Mouse (Mus musculus) heart, embryonic 10.5 days (tissue): ENCODE data around the gene Olfr153. TPM values are rescaled to one million over a fixed set of nuclear protein-coding genes. Genes with fewer than 3 reads are reported as not detected.
"Not testable (repeated sequence)": the region's sequence is repeated elsewhere in the genome, so short reads cannot be mapped to it uniquely, and the experiment has no call there.

Source experiments
- DNase-seq: peaks from one replicate; pipeline ENCODE4 v3.0.0-alpha.2; 2017; ENCODE audit warnings: low spot score
- H3K27ac ChIP-seq: fragments of 300-500 bp; sonication (generic); 2 replicates; pipeline ENCODE4 v1.5.1; 2016; ENCODE audit warnings: mild to moderate bottlenecking
- H3K27me3 ChIP-seq: fragments of 300-500 bp; sonication (generic); 2 replicates; pipeline ENCODE4 v1.6.1; 2016; ENCODE audit warnings: mild to moderate bottlenecking; ENCODE audit not compliant: poor library complexity, insufficient read depth, severe bottlenecking
- H3K36me3 ChIP-seq: fragments of 300-500 bp; sonication (generic); 2 replicates; pipeline ENCODE4 v1.6.1; 2016; ENCODE audit warnings: mild to moderate bottlenecking, moderate library complexity
- H3K4me1 ChIP-seq: fragments of 300-500 bp; sonication (generic); 2 replicates; pipeline ENCODE4 v1.6.1; 2016; ENCODE audit warnings: mild to moderate bottlenecking
- H3K4me3 ChIP-seq: fragments of 300-500 bp; sonication (generic); 2 replicates; pipeline ENCODE4 v1.5.1; 2016; ENCODE audit warnings: mild to moderate bottlenecking, moderate library complexity
- H3K9me3 ChIP-seq: fragments of 300-500 bp; sonication (generic); 2 replicates; pipeline ENCODE4 v1.6.1; 2016; ENCODE audit warnings: mild to moderate bottlenecking, moderate library complexity
- WGBS: fragments of 180-500 bp; shearing (Covaris S2); methylation state at CpG from one replicate; pipeline ENCODE4 v1.1.7; 2016; 5-methylcytosine and 5-hydroxymethylcytosine counted together
- polyA plus RNA-seq: library from polyadenylated mRNA; unstranded; fragments of >200 nt; fragmentation: Nextera tagmentation; extraction: Ambion mirVana; gene quantifications from 2 replicates; pipeline ENCODE4 v1.2.1, GENCODE M21; 2016

Gene Olfr153
- polyA plus RNA-seq, result not detected in 2 replicates

DNA sequence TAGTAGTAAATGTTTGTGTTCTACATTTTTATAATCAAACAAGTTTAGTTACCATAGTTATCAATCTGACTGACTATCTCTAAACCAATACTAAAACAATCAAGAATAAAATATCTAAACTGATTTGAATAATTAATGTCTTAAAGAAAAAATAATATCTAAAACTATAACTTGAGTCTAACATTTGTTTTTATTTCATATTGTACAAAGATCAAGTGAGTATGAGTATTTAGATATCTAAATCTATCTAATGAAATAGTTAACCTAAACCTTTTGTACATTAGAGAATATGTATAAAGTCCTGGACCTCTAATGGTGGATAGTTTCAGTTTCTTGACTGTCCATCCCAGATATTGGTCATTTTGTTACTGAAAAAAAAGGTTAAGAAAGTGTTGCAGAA, at the start of gene Olfr153:
Gene Olfr153, plus strand, starts transcription at position 301 of the 400 bp plus-strand sequence.
- no peaks in the 10 kb centered on the region for H3K4me1 ChIP-seq
- DNase-seq, result no peak
- H3K27me3 ChIP-seq, result no peaks in the 10 kb centered on the region
- no peak within 1 kb of the TSS for H3K4me3 ChIP-seq
- no peak within 1 kb of the TSS for H3K27ac ChIP-seq
- H3K9me3 ChIP-seq, result no peaks in the 10 kb centered on the region
- H3K36me3 ChIP-seq, result no peaks in the 10 kb centered on the region

DNA sequence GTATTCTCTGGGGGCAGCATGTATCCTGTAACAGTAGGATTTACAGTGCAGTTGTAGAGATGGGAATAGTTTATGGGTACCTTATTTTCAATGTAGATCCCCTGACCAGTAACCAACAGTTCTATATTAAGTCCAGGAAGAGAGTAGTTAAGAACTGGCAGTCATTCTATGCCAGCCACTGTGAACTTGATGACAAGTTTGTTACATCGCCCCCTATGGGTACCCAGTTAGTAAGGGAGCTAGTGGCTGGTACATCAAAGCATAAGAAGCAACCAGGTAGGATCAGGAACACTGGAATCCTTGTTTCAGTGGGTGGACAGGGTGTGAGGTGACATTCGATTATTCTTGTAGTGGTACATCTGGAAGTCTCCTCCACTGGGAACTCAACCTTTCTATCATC, 49.3 kb upstream of the Olfr153 start:
- 72% methylated on average over 2 of the region's 2 CpGs for WGBS
- H3K36me3 ChIP-seq, result no peaks in the 10 kb centered on the region
- no peaks in the 10 kb centered on the region for H3K27me3 ChIP-seq
- H3K27ac ChIP-seq, result no peak overlapping the region
- no peaks in the 10 kb centered on the region for H3K4me1 ChIP-seq
- H3K9me3 ChIP-seq, result no peaks in the 10 kb centered on the region
- no peak overlapping the region for H3K4me3 ChIP-seq
- DNase-seq, result no peak

DNA sequence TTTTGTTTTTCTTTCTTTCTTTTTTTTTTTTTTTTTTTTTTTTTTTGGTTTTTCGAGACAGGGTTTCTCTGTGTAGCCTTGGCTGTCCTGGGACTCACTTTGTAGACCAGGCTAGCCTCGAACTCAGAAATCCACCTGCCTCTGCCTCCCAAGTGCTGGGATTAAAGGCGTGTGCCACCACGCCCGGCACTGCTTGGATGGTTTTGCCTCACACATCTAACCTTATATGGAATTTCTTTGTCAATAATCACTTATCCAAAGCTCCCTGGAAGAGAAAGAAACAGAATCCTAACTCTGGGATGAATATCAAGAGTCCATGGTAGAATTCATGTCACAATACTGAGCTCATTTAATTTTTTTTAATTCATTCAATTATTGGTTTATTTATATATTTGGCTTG, 34.6 kb upstream of the Olfr153 start, which contains the start of gene Pramel7:
Gene Pramel7, minus strand, starts transcription at position 101 of the 400 bp plus-strand sequence.
- not testable (repeated sequence) for H3K27me3 ChIP-seq

DNA sequence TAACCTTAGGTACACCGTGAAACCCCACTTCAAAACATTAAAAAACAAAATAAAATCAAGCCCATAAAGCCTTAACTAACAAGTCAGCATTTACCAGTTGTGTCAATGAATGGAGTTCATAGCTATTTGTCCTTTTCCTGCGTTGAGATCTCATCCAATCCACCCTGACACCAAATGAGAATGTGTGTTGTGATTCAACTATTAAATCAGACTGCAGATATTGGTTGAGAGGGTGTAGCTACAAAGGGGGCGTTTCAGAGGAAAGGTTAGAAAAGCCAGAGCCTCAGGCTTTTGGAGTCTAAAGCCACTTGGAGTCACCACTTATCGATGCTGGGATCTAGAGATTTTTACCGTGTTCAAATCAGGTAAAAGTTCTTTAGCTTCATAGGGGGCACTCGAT, 25.3 kb upstream of the Olfr153 start, which contains the start of gene Pramel6:
Gene Pramel6, plus strand, starts transcription at position 301 of the 400 bp plus-strand sequence.
- no peaks in the 10 kb centered on the region for H3K36me3 ChIP-seq
- no peaks in the 10 kb centered on the region for H3K27me3 ChIP-seq
- 85% methylated on average over 6 of the region's 6 CpGs for WGBS
- no peak within 1 kb of the TSS for H3K27ac ChIP-seq
- H3K4me1 ChIP-seq, result no peaks in the 10 kb centered on the region
- H3K9me3 ChIP-seq, result no peaks in the 10 kb centered on the region
- DNase-seq, result no peak
- H3K4me3 ChIP-seq, result no peak within 1 kb of the TSS

More for the DNA sequence above, 34.6 kb upstream of the Olfr153 start, which contains the start of gene Pramel7:
- not testable (repeated sequence) for H3K9me3 ChIP-seq, H3K36me3 ChIP-seq, H3K4me1 ChIP-seq, H3K4me3 ChIP-seq, DNase-seq, H3K27ac ChIP-seq
- WGBS, result 96% methylated on average over 3 of the region's 5 CpGs

DNA sequence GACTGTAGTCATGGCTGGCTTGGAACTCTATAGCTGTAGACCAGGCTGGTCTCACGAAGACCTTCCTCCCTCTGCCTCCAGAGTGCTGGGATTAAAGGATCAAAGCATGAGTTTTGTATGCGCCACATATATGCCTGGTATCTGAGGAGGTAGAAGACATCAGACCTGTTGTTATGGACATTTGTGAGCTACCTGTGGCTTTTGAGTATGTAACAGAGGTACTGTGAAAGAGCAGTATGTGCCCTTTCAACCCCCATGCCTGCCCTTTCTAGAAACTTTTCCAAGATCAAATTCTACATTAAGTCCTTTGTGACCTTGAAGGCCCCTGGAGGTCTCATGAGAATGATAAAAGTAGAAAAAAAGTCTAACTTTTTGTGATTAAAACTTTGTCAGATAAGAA, 16.6 kb upstream of the Olfr153 start:
- no peak for DNase-seq
- Histone ChIP-seq H3K27ac (no peak overlapping the region), H3K36me3 (no peaks in the 10 kb centered on the region), H3K4me1 (no peaks in the 10 kb centered on the region), H3K9me3 (no peaks in the 10 kb centered on the region), H3K4me3 (no peak overlapping the region), H3K27me3 (no peaks in the 10 kb centered on the region)
- WGBS, result 85% methylated on average over 2 of the region's 2 CpGs

DNA sequence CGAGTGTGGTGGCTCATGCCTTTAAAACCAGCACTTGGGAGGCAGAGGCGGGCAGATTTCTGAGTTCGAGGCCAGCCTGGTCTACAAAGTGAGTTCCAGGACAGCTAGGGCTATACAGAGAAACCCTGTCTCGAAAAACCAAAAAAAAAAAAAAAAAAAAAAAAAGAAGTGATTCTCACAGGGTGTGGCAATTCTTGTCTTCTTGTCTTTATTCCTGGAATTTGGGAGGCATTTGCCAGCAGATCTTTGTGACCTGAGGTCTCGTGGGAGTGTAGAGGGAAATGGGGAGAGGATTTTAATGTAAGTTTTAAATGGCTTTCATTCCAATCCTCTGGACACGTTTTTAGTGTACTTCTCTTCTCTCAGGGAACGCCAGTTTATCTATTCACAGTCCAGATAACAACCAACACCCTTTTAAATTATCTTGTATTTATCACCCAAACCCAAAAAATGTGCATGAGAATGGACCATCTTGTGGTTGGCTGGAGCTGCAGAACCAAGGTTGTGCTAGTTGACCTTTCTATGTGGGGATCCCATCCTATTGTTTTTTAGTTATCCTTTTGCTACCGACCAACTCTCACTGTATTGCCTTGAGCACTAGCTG, 16.0 kb upstream of the Olfr153 start:
- H3K9me3 ChIP-seq, result no peaks in the 10 kb centered on the region
- H3K27ac ChIP-seq, result no peak overlapping the region
- H3K4me1 ChIP-seq, result no peaks in the 10 kb centered on the region
- no peak overlapping the region for H3K4me3 ChIP-seq
- WGBS, result 67% methylated on average over 8 of the region's 8 CpGs
- no peak for DNase-seq
- H3K36me3 ChIP-seq, result no peaks in the 10 kb centered on the region
- H3K27me3 ChIP-seq, result no peaks in the 10 kb centered on the region

DNA sequence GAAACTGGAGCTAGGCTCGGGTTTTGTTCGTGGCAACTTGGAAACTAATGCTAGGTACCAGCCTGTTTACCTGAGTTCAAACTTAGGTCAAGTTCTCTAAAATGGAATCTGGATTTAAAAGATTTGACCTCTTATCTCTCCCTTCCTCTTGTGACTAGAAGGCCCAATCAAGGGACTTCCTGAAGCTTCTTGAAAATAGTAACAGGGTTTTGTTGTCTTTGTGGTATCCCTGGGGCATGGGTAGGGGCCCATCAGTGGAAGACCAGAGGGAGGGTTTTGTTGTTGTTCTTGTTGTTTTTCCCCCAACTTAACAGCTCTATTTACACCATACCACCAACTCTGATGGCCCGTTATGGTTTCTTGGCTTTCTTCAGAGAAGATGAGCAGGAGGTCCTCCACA, 15.0 kb upstream of the Olfr153 start:
- no peaks in the 10 kb centered on the region for H3K36me3 ChIP-seq
- no peaks in the 10 kb centered on the region for H3K27me3 ChIP-seq
- no peaks in the 10 kb centered on the region for H3K4me1 ChIP-seq
- H3K27ac ChIP-seq, result no peak overlapping the region
- no peak overlapping the region for H3K4me3 ChIP-seq
- DNase-seq, result no peak
- no peaks in the 10 kb centered on the region for H3K9me3 ChIP-seq
- WGBS, result 76% methylated on average over 3 of the region's 3 CpGs

DNA sequence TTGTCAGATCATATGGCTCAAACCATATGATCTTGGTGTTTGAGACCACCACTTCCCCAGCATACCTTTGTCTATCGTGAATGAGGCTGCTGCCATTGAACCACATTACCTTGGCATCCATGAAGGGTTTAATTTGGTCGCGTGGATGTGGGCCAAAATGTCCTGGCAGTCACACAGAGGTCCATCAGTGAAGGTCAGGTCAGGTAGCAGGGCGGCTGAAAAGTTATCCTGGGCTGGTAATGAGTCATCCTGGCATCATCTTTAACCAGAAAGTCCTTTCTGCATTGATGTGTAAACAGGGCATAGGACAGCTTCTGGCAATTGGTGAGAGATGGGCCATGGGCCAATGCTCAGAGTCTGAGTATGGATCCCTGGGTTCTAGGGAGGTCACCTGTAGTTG, 10.9 kb upstream of the Olfr153 start:
- Histone ChIP-seq H3K27me3 (no peaks in the 10 kb centered on the region), H3K27ac (no peak overlapping the region), H3K36me3 (no peaks in the 10 kb centered on the region), H3K4me3 (no peak overlapping the region), H3K4me1 (no peaks in the 10 kb centered on the region), H3K9me3 (no peaks in the 10 kb centered on the region)
- no peak for DNase-seq
- 86% methylated on average over 4 of the region's 4 CpGs for WGBS

DNA sequence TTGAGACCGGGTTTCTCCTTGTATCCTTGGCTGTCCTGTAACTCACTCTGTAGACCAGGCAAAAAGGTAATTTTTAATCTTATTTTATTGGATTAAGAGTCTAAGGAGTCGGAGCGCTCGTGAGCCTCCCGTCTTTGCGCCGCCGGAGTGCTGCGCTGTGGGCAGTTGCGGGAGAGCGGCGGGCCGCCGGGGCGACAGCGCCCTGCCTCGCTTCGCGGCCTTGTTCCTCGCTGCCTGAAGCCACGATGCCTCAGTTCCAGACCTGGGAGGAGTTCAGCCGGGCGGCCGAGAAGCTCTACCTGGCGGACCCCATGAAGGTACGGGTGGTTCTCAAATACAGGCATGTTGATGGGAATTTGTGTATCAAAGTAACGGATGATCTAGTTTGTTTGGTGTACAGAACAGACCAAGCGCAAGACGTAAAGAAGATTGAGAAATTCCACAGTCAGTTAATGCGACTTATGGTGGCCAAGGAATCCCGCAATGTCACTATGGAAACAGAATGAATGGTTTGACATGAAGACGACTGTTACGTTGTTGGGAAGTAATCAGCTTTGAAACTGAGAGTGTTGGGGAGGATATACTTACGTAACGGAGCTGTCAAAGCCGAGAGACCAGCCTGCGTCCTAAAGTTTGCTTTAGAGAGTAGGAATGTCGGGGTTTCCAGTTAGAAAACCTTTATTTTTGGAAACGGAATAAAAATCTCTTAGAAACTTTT, 5.5 kb upstream of the Olfr153 start:
- not testable (repeated sequence) for DNase-seq, H3K4me1 ChIP-seq, H3K27ac ChIP-seq, H3K27me3 ChIP-seq, H3K9me3 ChIP-seq, H3K36me3 ChIP-seq
- 27% methylated on average over 39 of the region's 39 CpGs for WGBS
- H3K4me3 ChIP-seq, result peak overlapping the region; percentile 38; the same call in 1 of the 2 replicates

DNA sequence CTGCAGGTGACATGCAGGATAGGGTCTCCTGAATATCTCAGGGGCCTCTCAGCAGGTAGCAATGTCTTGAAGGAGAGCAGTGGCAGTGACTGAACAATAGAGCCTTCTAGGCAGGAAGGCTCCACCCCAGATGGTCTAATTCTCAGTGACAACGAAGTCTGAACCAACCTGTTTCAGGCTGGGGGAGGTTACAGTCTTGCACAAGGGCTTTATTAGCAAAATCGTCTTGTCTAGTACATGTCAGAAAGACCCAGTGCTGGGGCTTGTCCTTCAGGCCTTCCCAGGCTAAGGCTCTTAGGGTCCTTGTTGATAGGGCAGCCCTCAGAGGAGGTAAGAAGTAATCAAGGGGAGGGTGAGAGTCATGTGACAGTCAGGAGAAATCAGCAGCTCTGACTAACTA, 3.2 kb downstream of the Olfr153 start:
- WGBS, result 65% methylated on average over 2 of the region's 2 CpGs

DNA sequence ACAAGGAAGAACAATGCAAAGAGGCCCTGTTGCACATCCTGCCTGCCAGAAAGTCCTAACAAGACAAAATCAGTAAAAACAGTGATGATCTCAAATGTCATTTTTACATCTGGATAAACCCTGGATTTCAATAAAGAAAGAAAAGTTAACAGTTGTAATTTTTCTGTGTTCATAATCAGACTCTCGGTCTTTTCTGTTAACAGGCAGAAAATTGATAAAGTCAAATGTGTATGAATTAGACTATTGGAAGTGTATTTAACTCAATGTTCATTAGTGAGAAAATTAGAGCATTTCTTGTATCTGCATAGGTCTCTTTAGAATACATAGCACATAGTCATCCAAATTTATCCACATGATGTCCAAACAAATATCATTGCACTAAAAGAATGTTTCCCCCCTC, 13.8 kb downstream of the Olfr153 start, which contains the start of gene Olfr1128:
Gene Olfr1128, minus strand, starts transcription at position 101 of the 400 bp plus-strand sequence.
- no peaks in the 10 kb centered on the region for H3K4me1 ChIP-seq
- no peak within 1 kb of the TSS for H3K27ac ChIP-seq
- WGBS, result 82% methylated on average over 1 of the region's 1 CpGs
- no peaks in the 10 kb centered on the region for H3K9me3 ChIP-seq
- no peak for DNase-seq
- no peaks in the 10 kb centered on the region for H3K27me3 ChIP-seq
- H3K4me3 ChIP-seq, result no peak within 1 kb of the TSS
- no peaks in the 10 kb centered on the region for H3K36me3 ChIP-seq

More for the DNA sequence above, 3.2 kb downstream of the Olfr153 start:
- no peak overlapping the region for H3K27ac ChIP-seq
- no peaks in the 10 kb centered on the region for H3K27me3 ChIP-seq
- no peaks in the 10 kb centered on the region for H3K4me1 ChIP-seq
- H3K4me3 ChIP-seq, result no peak overlapping the region
- H3K36me3 ChIP-seq, result no peaks in the 10 kb centered on the region
- DNase-seq, result no peak
- no peaks in the 10 kb centered on the region for H3K9me3 ChIP-seq

DNA sequence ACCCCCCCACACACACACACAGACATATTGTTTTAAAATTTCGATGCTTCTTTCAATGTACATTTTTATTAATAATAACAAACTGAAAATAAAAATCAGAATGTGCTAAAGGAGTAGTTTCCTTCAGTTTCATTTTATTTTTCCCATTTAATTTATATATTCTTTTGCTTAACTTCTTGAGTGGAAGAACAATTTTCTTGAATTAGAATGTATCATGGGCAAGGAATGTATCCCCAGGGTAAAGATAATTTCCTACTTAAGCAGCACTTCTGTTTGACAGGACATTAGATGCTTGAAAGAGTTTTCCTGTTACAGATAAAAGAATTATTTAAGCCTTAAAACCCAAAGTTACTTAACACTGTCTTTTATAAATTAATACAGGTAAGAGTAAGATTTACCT, 42.0 kb downstream of the Olfr153 start, which contains the start of gene Olfr1129:
Gene Olfr1129, plus strand, starts transcription at position 301 of the 400 bp plus-strand sequence.
- H3K9me3 ChIP-seq, H3K4me3 ChIP-seq, H3K4me1 ChIP-seq, DNase-seq, H3K36me3 ChIP-seq, H3K27me3 ChIP-seq, H3K27ac ChIP-seq: not testable (repeated sequence)
- 58% methylated on average over 1 of the region's 1 CpGs for WGBS
